Mouse (Mus musculus): ENCODE measurements at regions not wholly inside any gene's neighbourhood (a gene's known extent, or its start where the extent isn't known, plus 50 kb on each side); places are given as distances from the start of the nearest gene placed in this dataset.
A peak's percentile ranks its signal among the peaks of the same experiment; 100 is the strongest.
"Not testable (repeated sequence)": the region's sequence is repeated elsewhere in the genome, so short reads cannot be mapped to it uniquely, and the experiment has no call there.

- WGBS, result 74% methylated on average over 7 of the region's 7 CpGs
- DNase-seq (ENCODE audit: low read depth, low spot score), result no peak
These were observed 56.9 kb upstream of the Prdm9 start for GRCm38 (mm10) chr17:15620746-15621694.

- DNase-seq (ENCODE audit: low read depth, low spot score), result peak; percentile 22
- WGBS, result 6% methylated on average over 2 of the region's 2 CpGs
These were observed 58.8 kb upstream of the Prdm9 start for GRCm38 (mm10) chr17:15622913-15623312.

GRCm38 (mm10) chr17:15630792-15631191 is 66.6 kb upstream of the Prdm9 start:
- 92% methylated on average over 5 of the region's 5 CpGs for WGBS
- no peak for DNase-seq (ENCODE audit: low read depth, low spot score)

- WGBS, result 20% methylated on average over 11 of the region's 11 CpGs
- no peak for DNase-seq (ENCODE audit: low read depth, low spot score)
These were observed 67.5 kb upstream of the Prdm9 start for GRCm38 (mm10) chr17:15631626-15632025.

GRCm38 (mm10) chr17:15632090-15632489 is 67.9 kb upstream of the Prdm9 start:
- WGBS, result 10% methylated on average over 1 of the region's 1 CpGs
- DNase-seq (ENCODE audit: low read depth, low spot score), result no peak

- DNase-seq (ENCODE audit: low read depth, low spot score), result not testable (repeated sequence)
- 58% methylated on average over 12 of the region's 12 CpGs for WGBS
These were observed 65.5 kb upstream of the Chd1 start for GRCm38 (mm10) chr17:15639111-15639865.

- 71% methylated on average over 3 of the region's 3 CpGs for WGBS
- no peak for DNase-seq (ENCODE audit: low read depth, low spot score)
These were observed 64.0 kb upstream of the Chd1 start for GRCm38 (mm10) chr17:15640776-15641175.

GRCm38 (mm10) chr17:15641764-15642163 is 63.0 kb upstream of the Chd1 start:
- 58% methylated on average over 3 of the region's 3 CpGs for WGBS
- DNase-seq (ENCODE audit: low read depth, low spot score), result no peak

GRCm38 (mm10) chr17:15646768-15647167 is 58.0 kb upstream of the Chd1 start:
- no peak for DNase-seq (ENCODE audit: low read depth, low spot score)
- 6% methylated on average over 1 of the region's 1 CpGs for WGBS

- WGBS, result 62% methylated on average over 8 of the region's 8 CpGs
- DNase-seq (ENCODE audit: low read depth, low spot score), result no peak
These were observed 54.6 kb upstream of the Chd1 start for GRCm38 (mm10) chr17:15650089-15650742.

- 47% methylated on average over 3 of the region's 3 CpGs for WGBS
- no peak for DNase-seq (ENCODE audit: low read depth, low spot score)
These were observed 52.9 kb upstream of the Chd1 start for GRCm38 (mm10) chr17:15651869-15652268.

All from large intestine, adult 2 months (tissue).